Comparison of ENCODE assay signal across 16 mouse cellular contexts in genomic region chr15:13236869-13237507, GRCm38 (mm10).
"Had no signal": no experiment of that assay in that cellular context is flagged by ENCODE, and none has a peak within 500 bp of the region (broad histone marks: within the 10 kb centered on the region; RNA-seq: fewer than 3 reads in every experiment).

No protein-coding gene starts in this region.

- H3K4me1 ChIP-seq: liver, embryonic 15.5 days; lung, embryonic 15.5 days; megakaryocyte, embryonic 14.5 days; midbrain, embryonic 15.5 days; neural tube, embryonic 12.5 days had no signal

- DNase-seq: kidney, postnatal 14 days; retina, postnatal 1 day; right cerebral cortex, postnatal 14 days; thymus, postnatal 36 days had no signal

- H3K9me3 ChIP-seq: limb, embryonic 10.5 days; liver, embryonic 15.5 days; lung, embryonic 15.5 days; megakaryocyte, embryonic 14.5 days; midbrain, embryonic 15.5 days; neural tube, embryonic 12.5 days had no signal

- H3K4me2 ChIP-seq: liver, embryonic 11.5 days; liver, embryonic 15.5 days; lung, embryonic 15.5 days; midbrain, embryonic 11.5 days; midbrain, embryonic 15.5 days; neural tube, embryonic 12.5 days had no signal

- H3K27ac ChIP-seq: left cerebral cortex, adult 2 months; limb, embryonic 10.5 days; liver, embryonic 15.5 days; lung, embryonic 15.5 days; macrophage; midbrain, embryonic 15.5 days; neural tube, embryonic 12.5 days had no signal

- H3K9ac ChIP-seq: liver, embryonic 15.5 days; lung, embryonic 15.5 days; midbrain, embryonic 15.5 days; neural tube, embryonic 12.5 days had no signal

- H3K36me3 ChIP-seq: limb, embryonic 10.5 days; liver, embryonic 15.5 days; lung, embryonic 15.5 days; midbrain, embryonic 15.5 days; neural tube, embryonic 12.5 days had no signal

- ATAC-seq: inflammation-experienced regulatory T-cells, adult 6 months; intestine, postnatal 0 days; midbrain, embryonic 15.5 days had no signal

- H3K27me3 ChIP-seq: liver, embryonic 15.5 days; lung, embryonic 15.5 days; megakaryocyte, embryonic 14.5 days; midbrain, embryonic 15.5 days; neural tube, embryonic 12.5 days had no signal

- H3K4me3 ChIP-seq: left cerebral cortex, adult 2 months; limb, embryonic 10.5 days; liver, embryonic 15.5 days; lung, embryonic 15.5 days; megakaryocyte, embryonic 14.5 days; midbrain, embryonic 15.5 days; neural tube, embryonic 12.5 days had no signal
